Mouse (Mus musculus) heart, embryonic 12.5 days (tissue): ENCODE results near the gene Adamts18. TPM values are rescaled to one million over a fixed set of nuclear protein-coding genes. Genes with fewer than 3 reads are reported as not detected.

Experiments used
- ATAC-seq: fragments of 200-750 bp; cut with Nextera tagmentation; 2 replicates; pipeline ENCODE4 v1.8.0; 2017; ENCODE audit warnings: moderate TSS enrichment, moderate library complexity; ENCODE audit not compliant: insufficient number of reproducible peaks, low FRiP score
- H3K27ac ChIP-seq: fragments of 300-500 bp; sonication (generic); 2 replicates; pipeline ENCODE4 v1.5.1; 2016; ENCODE audit warnings: mild to moderate bottlenecking, moderate library complexity; ENCODE audit not compliant: poor library complexity, severe bottlenecking
- H3K27me3 ChIP-seq: fragments of 300-500 bp; sonication (generic); replicated peaks from 2 replicates; pipeline ENCODE4 v1.6.1; 2016; ENCODE audit warnings: mild to moderate bottlenecking, moderate library complexity
- H3K36me3 ChIP-seq: fragments of 300-500 bp; sonication (generic); 2 replicates; pipeline ENCODE4 v1.6.1; 2016; ENCODE audit warnings: mild to moderate bottlenecking, moderate library complexity
- H3K4me1 ChIP-seq: fragments of 300-500 bp; sonication (generic); replicated peaks from 2 replicates; pipeline ENCODE4 v1.6.1; 2016; ENCODE audit warnings: mild to moderate bottlenecking
- H3K4me2 ChIP-seq: fragments of 300-500 bp; sonication (generic); 2 replicates; pipeline ENCODE4 v1.6.1; 2016; ENCODE audit warnings: mild to moderate bottlenecking, moderate library complexity
- H3K4me3 ChIP-seq: fragments of 300-500 bp; sonication (generic); 2 replicates; pipeline ENCODE4 v1.5.1; 2016; ENCODE audit warnings: mild to moderate bottlenecking
- H3K9ac ChIP-seq: fragments of 300-500 bp; sonication (generic); 2 replicates; pipeline ENCODE4 v1.6.1; 2016; ENCODE audit warnings: mild to moderate bottlenecking, moderate library complexity
- H3K9me3 ChIP-seq: fragments of 300-500 bp; sonication (generic); replicated peaks from 2 replicates; pipeline ENCODE4 v1.6.1; 2016; ENCODE audit warnings: mild to moderate bottlenecking, moderate library complexity
- WGBS: fragments of 180-500 bp; shearing (Covaris S2); methylation state at CpG from one replicate; pipeline ENCODE4 v1.1.7; 2016; 5-methylcytosine and 5-hydroxymethylcytosine counted together
- polyA plus RNA-seq: library from polyadenylated mRNA; unstranded; fragments of >200 nt; fragmentation: Nextera tagmentation; extraction: Ambion mirVana; gene quantifications from 2 replicates; pipeline ENCODE4 v1.2.1, GENCODE M21; 2016

Gene Adamts18
- polyA plus RNA-seq, 1 experiment from 2014 or later: 0.89 TPM

DNA sequence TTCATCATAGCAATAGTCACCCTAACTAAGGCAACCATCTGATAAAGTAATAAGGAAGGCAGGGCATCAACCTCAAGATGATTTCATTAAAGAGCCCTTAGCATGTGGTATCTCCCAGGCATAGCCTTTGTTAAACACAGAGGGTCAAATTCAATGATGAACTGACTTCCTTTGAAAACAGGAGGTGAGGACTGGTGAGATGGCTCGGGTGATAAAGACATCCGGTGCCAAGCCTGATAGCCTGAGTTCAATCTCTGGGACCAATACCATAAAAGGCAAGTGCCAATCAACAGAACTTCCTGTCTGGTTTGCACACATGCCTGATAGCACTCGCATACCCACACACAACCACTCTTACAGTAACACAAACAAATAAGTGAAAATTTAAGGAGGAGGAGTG, 169.2 kb downstream of the Adamts18 start:
- H3K9me3 ChIP-seq: 0 out of 2 replicates have a peak, but pooled peaks cover 2% of the 10 kb centered on the region
- H3K4me1 ChIP-seq: no peaks in the 10 kb centered on the region
- H3K36me3 ChIP-seq: no peaks in the 10 kb centered on the region
- H3K9ac ChIP-seq: no peak overlapping the region
- H3K4me2 ChIP-seq: no peak overlapping the region
- no peaks in the 10 kb centered on the region for H3K27me3 ChIP-seq
- 38% methylated on average over 3 of the region's 3 CpGs for WGBS
- H3K27ac ChIP-seq: no peak overlapping the region
- no peak for ATAC-seq
- H3K4me3 ChIP-seq: no peak overlapping the region

- 77% methylated on average over 1 of the region's 1 CpGs for WGBS
- Histone ChIP-seq H3K27me3 (no peaks in the 10 kb centered on the region), H3K36me3 (no peaks in the 10 kb centered on the region), H3K27ac (no peak overlapping the region), H3K9me3 (0 out of 2 replicates have a peak, but pooled peaks cover 2% of the 10 kb centered on the region), H3K9ac (no peak overlapping the region), H3K4me3 (no peak overlapping the region), H3K4me1 (no peaks in the 10 kb centered on the region), H3K4me2 (no peak overlapping the region)
- no peak for ATAC-seq
These were observed 171.7 kb downstream of the Adamts18 start for GRCm38 (mm10) chr8:113676811-113677210.

- no peak overlapping the region for H3K4me3 ChIP-seq
These were observed 173.3 kb downstream of the Adamts18 start for GRCm38 (mm10) chr8:113675281-113675680.

DNA sequence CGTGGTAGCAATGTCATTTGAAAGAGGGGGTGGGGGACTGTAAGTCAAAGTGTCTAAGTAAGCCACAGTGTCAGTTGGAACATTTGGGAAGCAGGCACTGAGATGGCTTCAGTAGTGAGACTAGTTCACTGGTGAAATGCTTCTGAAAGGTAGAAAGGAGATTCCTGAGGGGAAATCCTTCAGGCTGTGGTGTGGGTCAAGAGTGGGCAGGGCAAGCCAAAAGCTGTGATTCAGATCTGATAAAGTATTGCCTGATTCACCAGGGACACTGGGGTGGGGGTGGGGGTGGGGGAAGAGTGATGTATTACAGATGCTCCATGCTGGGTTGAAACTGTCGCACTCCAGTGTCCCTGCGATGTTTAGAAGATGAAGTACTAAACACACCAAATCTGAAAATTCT, 173.9 kb downstream of the Adamts18 start:
- no peaks in the 10 kb centered on the region for H3K27me3 ChIP-seq
- no peak overlapping the region for H3K27ac ChIP-seq
- no peaks in the 10 kb centered on the region for H3K4me1 ChIP-seq
- WGBS: 53% methylated on average over 3 of the region's 3 CpGs
- H3K9me3 ChIP-seq: 0 out of 2 replicates have a peak, but pooled peaks cover 2% of the 10 kb centered on the region
- H3K4me3 ChIP-seq: no peak overlapping the region
- H3K4me2 ChIP-seq: no peak overlapping the region
- no peak for ATAC-seq
- no peak overlapping the region for H3K9ac ChIP-seq
- H3K36me3 ChIP-seq: no peaks in the 10 kb centered on the region

More at GRCm38 (mm10) chr8:113675281-113675680, 173.3 kb downstream of the Adamts18 start:
- H3K27me3 ChIP-seq: no peaks in the 10 kb centered on the region
- no peak for ATAC-seq
- H3K9me3 ChIP-seq: 0 out of 2 replicates have a peak, but pooled peaks cover 2% of the 10 kb centered on the region
- H3K9ac ChIP-seq: no peak overlapping the region
- H3K4me2 ChIP-seq: no peak overlapping the region
- no peak overlapping the region for H3K27ac ChIP-seq
- H3K4me1 ChIP-seq: no peaks in the 10 kb centered on the region
- WGBS: 75% methylated on average over 2 of the region's 2 CpGs
- no peaks in the 10 kb centered on the region for H3K36me3 ChIP-seq

DNA sequence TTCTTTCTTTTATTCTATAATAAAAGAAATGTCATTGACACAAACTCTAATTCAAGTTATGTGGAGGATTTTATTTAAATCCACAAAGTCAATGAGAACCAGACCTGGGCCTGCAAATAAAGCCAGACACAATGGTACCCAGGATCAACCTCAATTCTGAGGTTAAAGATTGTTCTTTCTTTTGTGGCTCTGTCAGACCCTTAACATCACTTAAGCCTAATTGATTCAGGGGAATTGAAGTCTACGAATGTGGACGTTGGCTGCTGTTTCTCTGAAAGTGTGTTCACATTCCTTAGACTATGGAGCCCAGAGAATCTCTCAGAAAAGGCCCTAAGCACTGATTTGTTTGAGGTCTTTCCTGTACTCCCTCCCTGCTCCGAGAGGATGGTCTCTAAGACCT, 175.2 kb downstream of the Adamts18 start:
- no peaks in the 10 kb centered on the region for H3K4me1 ChIP-seq
- H3K36me3 ChIP-seq: no peaks in the 10 kb centered on the region
- no peak overlapping the region for H3K4me2 ChIP-seq
- H3K27me3 ChIP-seq: no peaks in the 10 kb centered on the region
- 66% methylated on average over 3 of the region's 3 CpGs for WGBS
- H3K9me3 ChIP-seq: 0 out of 2 replicates have a peak, but pooled peaks cover 2% of the 10 kb centered on the region
- no peak for ATAC-seq
- H3K9ac ChIP-seq: no peak overlapping the region
- H3K4me3 ChIP-seq: no peak overlapping the region
- no peak overlapping the region for H3K27ac ChIP-seq

DNA sequence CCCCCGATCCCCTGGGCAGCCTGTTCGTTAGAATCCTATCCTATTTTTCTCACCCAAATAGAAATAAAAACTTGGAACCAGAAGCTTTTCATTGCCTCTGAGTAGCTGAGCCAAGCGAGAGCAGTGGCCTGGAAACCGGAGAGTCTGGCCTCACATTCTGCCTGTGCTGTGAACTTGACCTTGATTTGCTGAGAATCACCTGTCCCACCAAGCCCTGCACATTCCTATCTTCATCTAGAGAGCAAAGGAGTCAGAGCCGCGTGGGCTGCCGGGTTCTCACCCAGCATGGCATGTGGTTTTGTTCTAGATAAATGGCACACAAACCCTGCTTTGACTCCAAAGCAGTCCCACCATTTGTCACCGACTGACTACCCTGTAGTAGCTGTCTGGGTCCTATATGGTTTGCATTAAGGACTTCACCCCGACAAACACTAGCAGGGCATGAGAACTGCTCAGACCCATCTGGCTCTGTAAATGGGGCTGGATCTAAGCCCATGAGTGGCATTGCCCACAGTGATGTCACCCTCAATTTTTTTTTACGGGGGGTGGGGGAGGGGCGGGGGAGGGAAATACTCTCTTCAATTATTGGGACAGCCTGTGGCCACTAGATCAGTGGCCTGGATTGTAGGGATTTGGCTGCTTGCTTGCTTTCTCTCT, 175.8 kb downstream of the Adamts18 start:
- no peak overlapping the region for H3K9ac ChIP-seq
- no peak overlapping the region for H3K4me3 ChIP-seq
- H3K27ac ChIP-seq: no peak overlapping the region
- no peaks in the 10 kb centered on the region for H3K4me1 ChIP-seq
- 0 out of 2 replicates have a peak, but pooled peaks cover 2% of the 10 kb centered on the region for H3K9me3 ChIP-seq
- H3K27me3 ChIP-seq: no peaks in the 10 kb centered on the region
- ATAC-seq: no peak
- H3K4me2 ChIP-seq: no peak overlapping the region
- WGBS: 73% methylated on average over 11 of the region's 11 CpGs
- H3K36me3 ChIP-seq: no peaks in the 10 kb centered on the region

DNA sequence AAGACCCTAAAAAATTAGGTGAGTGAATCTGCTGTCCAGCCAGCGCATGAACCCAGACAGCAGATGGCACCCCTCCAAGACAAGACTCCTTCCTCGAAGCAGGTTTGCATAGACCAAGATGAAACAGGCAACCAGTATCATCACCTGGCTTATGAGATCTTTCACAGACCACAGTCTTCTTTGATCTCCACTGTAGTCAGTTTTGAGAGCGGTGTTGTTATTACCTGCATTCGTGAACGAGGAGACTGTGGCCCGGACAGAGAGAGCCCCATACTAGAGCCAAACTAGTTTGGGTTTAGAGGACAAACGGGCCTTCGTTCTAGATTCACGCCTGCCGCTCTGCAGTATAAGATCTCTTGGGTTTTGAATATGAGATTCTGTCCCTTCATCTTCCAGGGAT, 178.6 kb downstream of the Adamts18 start:
- Histone ChIP-seq H3K36me3 (no peaks in the 10 kb centered on the region), H3K4me1 (no peaks in the 10 kb centered on the region), H3K9ac (no peak overlapping the region), H3K27ac (no peak overlapping the region), H3K9me3 (no peaks in the 10 kb centered on the region), H3K4me2 (no peak overlapping the region), H3K4me3 (no peak overlapping the region), H3K27me3 (no peaks in the 10 kb centered on the region)
- WGBS: 71% methylated on average over 10 of the region's 10 CpGs
- ATAC-seq: no peak

- Histone ChIP-seq H3K9me3 (no peaks in the 10 kb centered on the region), H3K4me3 (no peak overlapping the region), H3K27me3 (no peaks in the 10 kb centered on the region), H3K4me2 (no peak overlapping the region), H3K4me1 (no peaks in the 10 kb centered on the region), H3K36me3 (no peaks in the 10 kb centered on the region), H3K9ac (no peak overlapping the region), H3K27ac (no peak overlapping the region)
- ATAC-seq: no peak
- 69% methylated on average over 16 of the region's 16 CpGs for WGBS
These were observed 181.7 kb downstream of the Adamts18 start for GRCm38 (mm10) chr8:113666714-113667432.

DNA sequence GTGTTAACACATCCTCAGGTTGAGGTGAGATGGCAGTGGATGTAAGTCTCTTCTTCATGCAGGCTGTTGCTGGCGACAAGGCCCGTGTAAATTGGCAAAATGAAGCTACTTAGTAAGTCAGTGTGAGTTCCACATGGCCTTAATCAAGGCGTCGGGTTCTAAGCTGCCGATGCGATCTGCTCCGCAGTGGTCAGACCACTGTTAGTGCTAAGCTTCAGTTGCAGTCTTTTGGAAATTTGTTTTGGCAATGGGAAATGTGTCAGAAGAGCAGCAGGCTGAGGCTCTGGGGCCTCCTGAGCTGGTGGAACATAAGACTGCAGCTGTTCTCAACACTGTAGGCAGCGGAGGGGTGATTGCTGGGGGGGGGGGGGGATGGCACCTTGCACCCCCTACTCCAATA, 182.6 kb downstream of the Adamts18 start:
- no peak overlapping the region for H3K4me2 ChIP-seq
- no peaks in the 10 kb centered on the region for H3K27me3 ChIP-seq
- no peak overlapping the region for H3K27ac ChIP-seq
- no peaks in the 10 kb centered on the region for H3K4me1 ChIP-seq
- H3K4me3 ChIP-seq: no peak overlapping the region
- no peak for ATAC-seq
- no peaks in the 10 kb centered on the region for H3K9me3 ChIP-seq
- H3K9ac ChIP-seq: no peak overlapping the region
- no peaks in the 10 kb centered on the region for H3K36me3 ChIP-seq
- WGBS: 74% methylated on average over 8 of the region's 8 CpGs

GRCm38 (mm10) chr8:113665036-113665435, 183.5 kb downstream of the Adamts18 start:
- WGBS: 61% methylated on average over 4 of the region's 4 CpGs
- Histone ChIP-seq H3K27me3 (no peaks in the 10 kb centered on the region), H3K36me3 (no peaks in the 10 kb centered on the region), H3K9me3 (no peaks in the 10 kb centered on the region), H3K4me2 (no peak overlapping the region), H3K27ac (no peak overlapping the region), H3K9ac (no peak overlapping the region), H3K4me3 (no peak overlapping the region), H3K4me1 (no peaks in the 10 kb centered on the region)
- no peak for ATAC-seq

- Histone ChIP-seq H3K9me3 (no peaks in the 10 kb centered on the region), H3K27ac (no peak overlapping the region), H3K36me3 (no peaks in the 10 kb centered on the region), H3K27me3 (no peaks in the 10 kb centered on the region), H3K4me1 (no peaks in the 10 kb centered on the region), H3K9ac (no peak overlapping the region), H3K4me2 (no peak overlapping the region), H3K4me3 (no peak overlapping the region)
- 13% methylated on average over 2 of the region's 2 CpGs for WGBS
- ATAC-seq: peak; percentile 39; the same call in 1 of the 2 replicates
These were observed 184.0 kb downstream of the Adamts18 start for GRCm38 (mm10) chr8:113664544-113664943.
